Mouse (Mus musculus) limb, embryonic 13.5 days (tissue): ENCODE data around the gene Kif1a. TPM values are rescaled to one million over a fixed set of nuclear protein-coding genes. Genes with fewer than 3 reads are reported as not detected.
"Not testable (repeated sequence)": the region's sequence is repeated elsewhere in the genome, so short reads cannot be mapped to it uniquely, and the experiment has no call there.

ENCODE experiments used
- ATAC-seq: fragments of 200-750 bp; cut with Nextera tagmentation; 2 replicates; pipeline ENCODE4 v1.8.0; 2017; ENCODE audit warnings: low read depth, moderate number of reproducible peaks, moderate TSS enrichment; ENCODE audit not compliant: low FRiP score
- H3K27ac ChIP-seq: fragments of 300-500 bp; sonication (generic); 2 replicates; pipeline ENCODE4 v1.5.1; 2015; ENCODE audit warnings: inconsistent platforms, mild to moderate bottlenecking, moderate library complexity
- H3K27me3 ChIP-seq: fragments of 300-500 bp; sonication (generic); 2 replicates; pipeline ENCODE4 v1.6.1; 2015; ENCODE audit warnings: mild to moderate bottlenecking, inconsistent platforms
- H3K36me3 ChIP-seq: fragments of 300-500 bp; sonication (generic); 2 replicates; pipeline ENCODE4 v1.6.1; 2015; ENCODE audit warnings: inconsistent platforms, mild to moderate bottlenecking, moderate library complexity
- H3K4me1 ChIP-seq: fragments of 300-500 bp; sonication (generic); 2 replicates; pipeline ENCODE4 v1.6.1; 2015; ENCODE audit warnings: inconsistent platforms
- H3K4me2 ChIP-seq: fragments of 300-500 bp; sonication (generic); replicated peaks from 2 replicates; pipeline ENCODE4 v1.6.1; 2015; ENCODE audit warnings: inconsistent platforms, mild to moderate bottlenecking, moderate library complexity
- H3K4me3 ChIP-seq: fragments of 300-500 bp; sonication (generic); 2 replicates; pipeline ENCODE4 v1.5.1; 2015; ENCODE audit warnings: moderate library complexity, mild to moderate bottlenecking, inconsistent platforms
- H3K9ac ChIP-seq: fragments of 300-500 bp; sonication (generic); 2 replicates; pipeline ENCODE4 v1.6.1; 2015; ENCODE audit warnings: mild to moderate bottlenecking, inconsistent platforms
- H3K9me3 ChIP-seq: fragments of 300-500 bp; sonication (generic); 2 replicates; pipeline ENCODE4 v1.6.1; 2016; ENCODE audit warnings: inconsistent platforms
- WGBS: fragments of 180-500 bp; shearing (Covaris S2); methylation state at CpG from one replicate; pipeline ENCODE4 v1.1.7; 2015; 5-methylcytosine and 5-hydroxymethylcytosine counted together
- polyA plus RNA-seq: library from polyadenylated mRNA; unstranded; fragments of >200 nt; fragmentation: Nextera tagmentation; extraction: Ambion mirVana; gene quantifications from 2 replicates; pipeline ENCODE4 v1.2.1, GENCODE M21; 2015

The Kif1a gene
- polyA plus RNA-seq, 1 experiment from 2014 or later: 18.3 TPM

- no peak overlapping the region for H3K4me2 ChIP-seq
- H3K4me1 ChIP-seq: 0 out of 2 replicates have a peak, but pooled peaks cover 9% of the 10 kb centered on the region
- ATAC-seq: no peak
- H3K4me3 ChIP-seq: no peak overlapping the region
- H3K9me3 ChIP-seq: no peaks in the 10 kb centered on the region
- H3K27me3 ChIP-seq: peaks cover 8% of the 10 kb centered on the region; the same call in 1 of the 2 replicates
- WGBS: 74% methylated on average over 7 of the region's 7 CpGs
- H3K36me3 ChIP-seq: no peaks in the 10 kb centered on the region
- no peak overlapping the region for H3K27ac ChIP-seq
- H3K9ac ChIP-seq: no peak overlapping the region
Measured at GRCm38 (mm10) chr1:92981056-92981845, 120.5 kb downstream of the Kif1a start.

- Histone ChIP-seq H3K9ac (no peak overlapping the region), H3K36me3 (no peaks in the 10 kb centered on the region), H3K4me3 (no peak overlapping the region), H3K27ac (no peak overlapping the region), H3K9me3 (no peaks in the 10 kb centered on the region), H3K4me2 (no peak overlapping the region), H3K4me1 (0 out of 2 replicates have a peak, but pooled peaks cover 9% of the 10 kb centered on the region), H3K27me3 (peaks cover 8% of the 10 kb centered on the region; the same call in 1 of the 2 replicates)
- WGBS: 19% methylated on average over 11 of the region's 11 CpGs
- no peak; the same call in 1 of the 2 replicates for ATAC-seq
Measured at GRCm38 (mm10) chr1:92979073-92979602, 122.6 kb downstream of the Kif1a start.

- Histone ChIP-seq H3K36me3 (no peaks in the 10 kb centered on the region), H3K27ac (no peak overlapping the region), H3K4me3 (no peak overlapping the region), H3K4me1 (0 out of 2 replicates have a peak, but pooled peaks cover 9% of the 10 kb centered on the region), H3K9me3 (no peaks in the 10 kb centered on the region), H3K9ac (no peak overlapping the region), H3K27me3 (peaks cover 8% of the 10 kb centered on the region; the same call in 1 of the 2 replicates), H3K4me2 (no peak overlapping the region)
- no peak for ATAC-seq
- WGBS: 50% methylated on average over 7 of the region's 7 CpGs
Measured at GRCm38 (mm10) chr1:92978645-92979044, 123.1 kb downstream of the Kif1a start.

GRCm38 (mm10) chr1:92976141-92976566 lies 125.6 kb downstream of the Kif1a start:
- no peak for ATAC-seq
- Histone ChIP-seq H3K9ac (no peak overlapping the region), H3K27ac (no peak overlapping the region), H3K9me3 (no peaks in the 10 kb centered on the region), H3K36me3 (no peaks in the 10 kb centered on the region), H3K4me3 (no peak overlapping the region), H3K4me1 (0 out of 2 replicates have a peak, but pooled peaks cover 12% of the 10 kb centered on the region), H3K4me2 (no peak overlapping the region), H3K27me3 (peaks cover 8% of the 10 kb centered on the region; the same call in 1 of the 2 replicates)
- WGBS: 35% methylated on average over 6 of the region's 6 CpGs

- no peak overlapping the region for H3K9ac ChIP-seq
- WGBS: 75% methylated on average over 1 of the region's 1 CpGs
Measured at GRCm38 (mm10) chr1:92972854-92973253, 128.9 kb downstream of the Kif1a start.

GRCm38 (mm10) chr1:92971879-92972795 lies 129.6 kb downstream of the Kif1a start:
- no peaks in the 10 kb centered on the region for H3K36me3 ChIP-seq
- H3K4me3 ChIP-seq: no peak overlapping the region
- 0 out of 2 replicates have a peak, but pooled peaks cover 6% of the 10 kb centered on the region for H3K4me1 ChIP-seq
- H3K4me2 ChIP-seq: no peak overlapping the region
- H3K27me3 ChIP-seq: no peaks in the 10 kb centered on the region
- no peak for ATAC-seq
- no peaks in the 10 kb centered on the region for H3K9me3 ChIP-seq
- 84% methylated on average over 7 of the region's 7 CpGs for WGBS
- no peak overlapping the region for H3K27ac ChIP-seq
- no peak overlapping the region for H3K9ac ChIP-seq

More at GRCm38 (mm10) chr1:92972854-92973253, 128.9 kb downstream of the Kif1a start:
- Histone ChIP-seq H3K27me3 (no peaks in the 10 kb centered on the region), H3K4me1 (0 out of 2 replicates have a peak, but pooled peaks cover 6% of the 10 kb centered on the region), H3K4me2 (no peak overlapping the region), H3K27ac (no peak overlapping the region), H3K36me3 (no peaks in the 10 kb centered on the region), H3K9me3 (no peaks in the 10 kb centered on the region), H3K4me3 (no peak overlapping the region)
- ATAC-seq: no peak

- H3K27me3 ChIP-seq, H3K4me2 ChIP-seq, H3K4me3 ChIP-seq, H3K27ac ChIP-seq, H3K9me3 ChIP-seq, H3K36me3 ChIP-seq, H3K9ac ChIP-seq, H3K4me1 ChIP-seq, ATAC-seq: not testable (repeated sequence)
- WGBS: 81% methylated on average over 6 of the region's 6 CpGs
Measured at GRCm38 (mm10) chr1:92970791-92971190, 131.0 kb downstream of the Kif1a start.

Other genes starting within 250 kb of the Kif1a start
- gene Ankmy1, start 199.0 kb downstream of the Kif1a start, polyA plus RNA-seq: 0.36 and 0.43 TPM in 2 replicates
- 11.9 and 12.4 TPM in 2 replicates for gene Dusp28, start 195.0 kb downstream of the Kif1a start, polyA plus RNA-seq
- gene Rnpepl1, start 191.2 kb downstream of the Kif1a start, polyA plus RNA-seq: 33.3 and 33.4 TPM in 2 replicates
- gene Capn10, start 167.6 kb downstream of the Kif1a start, polyA plus RNA-seq: 32.3 and 35.2 TPM in 2 replicates
- 0.20 and 0.56 TPM in 2 replicates for gene Gpr35, start 151.1 kb downstream of the Kif1a start, polyA plus RNA-seq
- not detected in 2 replicates for gene Aqp12, start 95.6 kb downstream of the Kif1a start, polyA plus RNA-seq
- not detected in 2 replicates for gene Agxt, start 33.3 kb upstream of the Kif1a start, polyA plus RNA-seq
- 0.94 and 1.1 TPM in 2 replicates for gene 2310007B03Rik, start 59.0 kb upstream of the Kif1a start, polyA plus RNA-seq
- gene Crocc2, start 66.8 kb upstream of the Kif1a start, polyA plus RNA-seq: 0.31 and 0.32 TPM in 2 replicates
- 32.1 and 47.5 TPM in 2 replicates for gene Sned1, start 133.9 kb upstream of the Kif1a start, polyA plus RNA-seq
- gene Mterf4, start 204.0 kb upstream of the Kif1a start, polyA plus RNA-seq: 35.1 and 38.0 TPM in 2 replicates
- gene Ppp1r7, start 240.9 kb upstream of the Kif1a start, polyA plus RNA-seq: 52.3 and 61.4 TPM in 2 replicates
- gene Pask, start 241.5 kb upstream of the Kif1a start, polyA plus RNA-seq: 18.8 and 20.4 TPM in 2 replicates